Mouse (Mus musculus): ENCODE data around the gene Sept9.
"Not testable (repeated sequence)": the region's sequence is repeated elsewhere in the genome, so short reads cannot be mapped to it uniquely, and the experiment has no call there.

The Sept9 gene

GRCm38 (mm10) chr11:117331361-117332241 lies 132.1 kb downstream of the Sept9 start:
- peak; percentile 97 for DNase-seq

- DNase-seq, result peak; percentile 96
Observed at GRCm38 (mm10) chr11:117332242-117333149, 133.0 kb downstream of the Sept9 start.

- no peak for DNase-seq
Observed at GRCm38 (mm10) chr11:117333150-117333715, 133.8 kb downstream of the Sept9 start.

GRCm38 (mm10) chr11:117334101-117334500 lies 134.6 kb downstream of the Sept9 start:
- peak; percentile 97 for DNase-seq

GRCm38 (mm10) chr11:117335146-117335545 lies 135.7 kb downstream of the Sept9 start:
- DNase-seq, result no peak

- DNase-seq, result no peak
Observed at GRCm38 (mm10) chr11:117336081-117336788, 136.8 kb downstream of the Sept9 start.

GRCm38 (mm10) chr11:117337749-117338148 lies 138.3 kb downstream of the Sept9 start:
- no peak for DNase-seq

- peak; percentile 96 for DNase-seq
Observed at GRCm38 (mm10) chr11:117338503-117338902, 139.0 kb downstream of the Sept9 start.

- no peak for DNase-seq
Observed at GRCm38 (mm10) chr11:117339050-117339449, 139.6 kb downstream of the Sept9 start.

- DNase-seq, result no peak
Observed at GRCm38 (mm10) chr11:117341218-117341617, 141.8 kb downstream of the Sept9 start.

- no peak for DNase-seq
Observed at GRCm38 (mm10) chr11:117342076-117342475, 142.6 kb downstream of the Sept9 start.

GRCm38 (mm10) chr11:117342490-117342889 lies 143.0 kb downstream of the Sept9 start:
- not testable (repeated sequence) for DNase-seq

- no peak for DNase-seq
Observed at GRCm38 (mm10) chr11:117343800-117344199, 144.3 kb downstream of the Sept9 start.

- no peak for DNase-seq
Observed at GRCm38 (mm10) chr11:117344339-117345021, 145.0 kb downstream of the Sept9 start.

GRCm38 (mm10) chr11:117345022-117345765 lies 145.7 kb downstream of the Sept9 start:
- peak; percentile 96 for DNase-seq

GRCm38 (mm10) chr11:117347256-117347655 lies 147.8 kb downstream of the Sept9 start:
- peak; percentile 91 for DNase-seq

- peak; percentile 92 for DNase-seq
Observed at GRCm38 (mm10) chr11:117348429-117349103, 149.1 kb downstream of the Sept9 start.

- no peak for DNase-seq
Observed at GRCm38 (mm10) chr11:117349429-117350363, 150.2 kb downstream of the Sept9 start.

All from heart, adult 11 months (tissue).